Mouse (Mus musculus) neural tube, embryonic 14.5 days (tissue): ENCODE measurements around the gene Map3k14. TPM values are rescaled to one million over a fixed set of nuclear protein-coding genes. Genes with fewer than 3 reads are reported as not detected.
A peak's percentile ranks its signal among the peaks of the same experiment; 100 is the strongest.

Experiments used
- ATAC-seq: fragments of 200-750 bp; cut with Nextera tagmentation; 2 replicates; pipeline ENCODE4 v1.8.0; 2017; ENCODE audit warnings: low read depth, mild to moderate bottlenecking, moderate TSS enrichment, moderate library complexity
- H3K27ac ChIP-seq: fragments of 300-500 bp; sonication (generic); 2 replicates; pipeline ENCODE4 v1.5.1; 2014; ENCODE audit warnings: low read depth, mild to moderate bottlenecking, control low read depth, low read length, moderate library complexity, mixed read lengths
- H3K27me3 ChIP-seq: fragments of 300-500 bp; sonication (generic); 2 replicates; pipeline ENCODE4 v1.6.1; 2014; ENCODE audit warnings: low read length; ENCODE audit not compliant: control insufficient read depth, insufficient read depth
- H3K36me3 ChIP-seq: fragments of 300-500 bp; sonication (generic); 2 replicates; pipeline ENCODE4 v1.6.1; 2014; ENCODE audit warnings: low read length, mixed read lengths; ENCODE audit not compliant: control insufficient read depth, insufficient read depth
- H3K4me1 ChIP-seq: fragments of 300-500 bp; sonication (generic); 2 replicates; pipeline ENCODE4 v1.6.1; 2014; ENCODE audit warnings: low read length; ENCODE audit not compliant: control insufficient read depth, insufficient read depth
- H3K4me2 ChIP-seq: fragments of 300-500 bp; sonication (generic); 2 replicates; pipeline ENCODE4 v1.6.1; 2014; ENCODE audit warnings: mild to moderate bottlenecking, low read depth, low read length, control low read depth
- H3K4me3 ChIP-seq: fragments of 300-500 bp; sonication (generic); 2 replicates; pipeline ENCODE4 v1.5.1; 2014; ENCODE audit warnings: low read depth, low read length, control low read depth, mixed read lengths
- H3K9ac ChIP-seq: fragments of 300-500 bp; sonication (generic); replicated peaks from 2 replicates; pipeline ENCODE4 v1.6.1; 2014; ENCODE audit warnings: low read depth, mild to moderate bottlenecking, control low read depth, low read length, mixed read lengths
- H3K9me3 ChIP-seq: fragments of 300-500 bp; sonication (generic); 2 replicates; pipeline ENCODE4 v1.6.1; 2016; ENCODE audit warnings: low read length; ENCODE audit not compliant: control insufficient read depth
- WGBS: fragments of 180-500 bp; shearing (Covaris S2); extraction: QIAGEN DNeasy Blood & Tissue Kit; methylation state at CpG from one replicate; pipeline ENCODE4 v1.1.7; 2014; 5-methylcytosine and 5-hydroxymethylcytosine counted together
- polyA plus RNA-seq: library from polyadenylated mRNA; unstranded; fragments of >200 nt; fragmentation: Nextera tagmentation; extraction: Ambion mirVana; gene quantifications from 2 replicates; pipeline ENCODE4 v1.2.1, GENCODE M21; 2014

The Map3k14 gene
- polyA plus RNA-seq, 1 experiment from 2014 or later = 3.0 TPM

- H3K27me3 ChIP-seq = no peaks in the 10 kb centered on the region
- H3K36me3 ChIP-seq = no peaks in the 10 kb centered on the region
- peak overlapping the region; percentile 87 for H3K4me2 ChIP-seq
- H3K9me3 ChIP-seq = no peaks in the 10 kb centered on the region
- no peak overlapping the region for H3K4me3 ChIP-seq
- ATAC-seq = no peak
- peaks cover 32% of the 10 kb centered on the region for H3K4me1 ChIP-seq
- H3K9ac ChIP-seq = no peak overlapping the region
- WGBS = 81% methylated on average over 2 of the region's 2 CpGs
- H3K27ac ChIP-seq = no peak overlapping the region
These were observed 1.4 kb downstream of the Map3k14 start for GRCm38 (mm10) chr11:103265856-103266255.

- no peak overlapping the region for H3K4me3 ChIP-seq
- H3K9me3 ChIP-seq = no peaks in the 10 kb centered on the region
- no peaks in the 10 kb centered on the region for H3K27me3 ChIP-seq
- ATAC-seq = no peak
- peaks cover 32% of the 10 kb centered on the region for H3K4me1 ChIP-seq
- peak overlapping the region; percentile 21; the same call in 1 of the 2 replicates for H3K4me2 ChIP-seq
- 47% methylated on average over 7 of the region's 7 CpGs for WGBS
- H3K36me3 ChIP-seq = no peaks in the 10 kb centered on the region
- H3K9ac ChIP-seq = no peak overlapping the region
- H3K27ac ChIP-seq = no peak overlapping the region
These were observed 2.1 kb downstream of the Map3k14 start for GRCm38 (mm10) chr11:103265211-103265610.

GRCm38 (mm10) chr11:103264427-103265005, 2.8 kb downstream of the Map3k14 start:
- Histone ChIP-seq H3K4me2 (no peak overlapping the region; the same call in 1 of the 2 replicates), H3K4me1 (peaks cover 32% of the 10 kb centered on the region), H3K27me3 (no peaks in the 10 kb centered on the region), H3K9ac (peak overlapping the region; percentile 25; the same call in 1 of the 2 replicates), H3K36me3 (no peaks in the 10 kb centered on the region), H3K4me3 (no peak overlapping the region), H3K27ac (no peak overlapping the region), H3K9me3 (no peaks in the 10 kb centered on the region)
- 80% methylated on average over 20 of the region's 20 CpGs for WGBS
- ATAC-seq = no peak

GRCm38 (mm10) chr11:103263551-103263950, 3.7 kb downstream of the Map3k14 start:
- H3K4me1 ChIP-seq = peaks cover 32% of the 10 kb centered on the region
- H3K36me3 ChIP-seq = no peaks in the 10 kb centered on the region
- no peak overlapping the region; the same call in 1 of the 2 replicates for H3K4me2 ChIP-seq
- no peak for ATAC-seq
- no peaks in the 10 kb centered on the region for H3K9me3 ChIP-seq
- 33% methylated on average over 10 of the region's 10 CpGs for WGBS
- no peak overlapping the region for H3K4me3 ChIP-seq
- no peak overlapping the region for H3K27ac ChIP-seq
- H3K9ac ChIP-seq = no peak overlapping the region
- H3K27me3 ChIP-seq = no peaks in the 10 kb centered on the region

- ATAC-seq = no peak
- Histone ChIP-seq H3K4me3 (no peak overlapping the region), H3K27me3 (no peaks in the 10 kb centered on the region), H3K27ac (no peak overlapping the region), H3K36me3 (no peaks in the 10 kb centered on the region), H3K9me3 (no peaks in the 10 kb centered on the region), H3K9ac (no peak overlapping the region), H3K4me2 (no peak overlapping the region), H3K4me1 (peaks cover 32% of the 10 kb centered on the region)
- 63% methylated on average over 20 of the region's 20 CpGs for WGBS
These were observed 4.6 kb downstream of the Map3k14 start for GRCm38 (mm10) chr11:103262412-103263267.

- H3K27ac ChIP-seq = no peak overlapping the region
- no peaks in the 10 kb centered on the region for H3K36me3 ChIP-seq
- H3K9me3 ChIP-seq = no peaks in the 10 kb centered on the region
- no peak for ATAC-seq
- no peaks in the 10 kb centered on the region for H3K27me3 ChIP-seq
- 91% methylated on average over 7 of the region's 7 CpGs for WGBS
- no peak overlapping the region for H3K4me2 ChIP-seq
- no peak overlapping the region for H3K4me3 ChIP-seq
- no peak overlapping the region for H3K9ac ChIP-seq
- H3K4me1 ChIP-seq = peaks cover 32% of the 10 kb centered on the region
These were observed 5.4 kb downstream of the Map3k14 start for GRCm38 (mm10) chr11:103261671-103262411.

- WGBS = 89% methylated on average over 12 of the region's 12 CpGs
- H3K4me2 ChIP-seq = no peak overlapping the region
- no peak overlapping the region for H3K4me3 ChIP-seq
- peaks cover 23% of the 10 kb centered on the region for H3K4me1 ChIP-seq
- no peak overlapping the region for H3K9ac ChIP-seq
- H3K27me3 ChIP-seq = no peaks in the 10 kb centered on the region
- no peaks in the 10 kb centered on the region for H3K36me3 ChIP-seq
- H3K27ac ChIP-seq = no peak overlapping the region
- no peak for ATAC-seq
- H3K9me3 ChIP-seq = no peaks in the 10 kb centered on the region
These were observed 6.6 kb downstream of the Map3k14 start for GRCm38 (mm10) chr11:103260515-103261192.

- no peak overlapping the region for H3K27ac ChIP-seq
- 94% methylated on average over 5 of the region's 5 CpGs for WGBS
- H3K4me1 ChIP-seq = peaks cover 18% of the 10 kb centered on the region
- no peak overlapping the region for H3K9ac ChIP-seq
- H3K9me3 ChIP-seq = no peaks in the 10 kb centered on the region
- H3K36me3 ChIP-seq = no peaks in the 10 kb centered on the region
- no peak overlapping the region for H3K4me3 ChIP-seq
- no peaks in the 10 kb centered on the region for H3K27me3 ChIP-seq
- no peak for ATAC-seq
- H3K4me2 ChIP-seq = no peak overlapping the region
These were observed 7.2 kb downstream of the Map3k14 start for GRCm38 (mm10) chr11:103260034-103260433.
